Comparison of ENCODE assay signal across 31 mouse cellular contexts in the genomic region with DNA sequence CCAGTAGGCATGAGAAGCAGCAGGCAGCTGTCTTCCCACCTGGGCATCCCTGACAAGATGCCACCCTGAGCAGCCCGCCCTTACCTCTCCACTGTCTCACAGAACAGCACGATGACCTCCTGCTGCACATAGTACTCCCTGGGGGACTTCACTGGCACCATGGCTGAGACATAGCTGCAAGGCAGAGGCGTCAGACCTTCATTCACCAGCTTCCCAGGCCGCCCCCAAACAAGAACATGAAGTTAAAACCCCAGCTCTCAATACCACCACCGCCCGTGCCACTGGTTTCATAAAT. TPM values are rescaled to one million over a fixed set of nuclear protein-coding genes. Genes with fewer than 3 reads are reported as not detected.
DNase-seq lines count a peak whose midpoint lies in the region; ATAC-seq and TF ChIP-seq lines count a peak whose summit lies in the region.
"Had no signal": no experiment of that assay in that cellular context is flagged by ENCODE, and none has a peak within 500 bp of the region (broad histone marks: within the 10 kb centered on the region; RNA-seq: fewer than 3 reads in every experiment).

No protein-coding gene starts in this region.

- H3K27me3 ChIP-seq in heart, embryonic 15.5 days, result peaks cover 24% of the 10 kb centered on the region
- peaks cover 5% of the 10 kb centered on the region for H3K27me3 ChIP-seq in megakaryocyte, embryonic 14.5 days (replicated peaks)
- H3K27me3 ChIP-seq: embryonic facial prominence, embryonic 13.5 days; forebrain, embryonic 15.5 days; intestine, embryonic 15.5 days; limb, embryonic 15.5 days had no signal

- H3K4me3 ChIP-seq in heart, embryonic 15.5 days, result no peak overlapping the region
- H3K4me3 ChIP-seq in megakaryocyte, embryonic 14.5 days (replicated peaks), result peak overlapping the region; percentile 11
- H3K4me3 ChIP-seq in bone marrow macrophage, adult 2 months (ENCODE audit: insufficient read depth, low read length), result no peak overlapping the region
- no peak overlapping the region for H3K4me3 ChIP-seq in macrophage (ENCODE audit: inconsistent target)
- H3K4me3 ChIP-seq: embryonic facial prominence, embryonic 13.5 days; forebrain, embryonic 10.5 days; forebrain, embryonic 15.5 days; hindbrain, embryonic 10.5 days; intestine, embryonic 15.5 days; limb, embryonic 15.5 days had no signal

- peaks cover 13% of the 10 kb centered on the region for H3K4me1 ChIP-seq in heart, embryonic 15.5 days (replicated peaks)
- H3K4me1 ChIP-seq in megakaryocyte, embryonic 14.5 days, result peaks cover 74% of the 10 kb centered on the region
- peaks cover 65% of the 10 kb centered on the region for H3K4me1 ChIP-seq in bone marrow macrophage, adult 2 months (ENCODE audit: control insufficient read depth, insufficient read depth, low read length)
- H3K4me1 ChIP-seq: embryonic facial prominence, embryonic 13.5 days; forebrain, embryonic 10.5 days; hindbrain, embryonic 10.5 days; intestine, embryonic 15.5 days had no signal

- H3K9ac ChIP-seq in heart, embryonic 15.5 days, result no peak overlapping the region
- H3K9ac ChIP-seq: embryonic facial prominence, embryonic 13.5 days; forebrain, embryonic 15.5 days; intestine, embryonic 15.5 days; limb, embryonic 15.5 days; liver, embryonic 14.5 days had no signal

- no peak overlapping the region for H3K4me2 ChIP-seq in heart, embryonic 15.5 days
- H3K4me2 ChIP-seq: embryonic facial prominence, embryonic 13.5 days; forebrain, embryonic 15.5 days; intestine, embryonic 15.5 days; limb, embryonic 15.5 days; midbrain, embryonic 11.5 days had no signal

- no peak for DNase-seq in heart, postnatal 4 days
- DNase-seq in embryo, embryonic 10 days (ENCODE audit: low spot score), result no peak
- DNase-seq: adrenal gland, postnatal 14 days; cerebellum, postnatal 36 days; gastrocnemius, postnatal 25 days; heart, adult 18-20 months; kidney, adult 2 months; kidney, postnatal 4 days; lung, adult 2 months; lung, postnatal 10 days; right cerebral cortex, postnatal 25 days; spleen, adult 18-20 months had no signal

- 86% methylated on average over 6 of the region's 6 CpGs for WGBS in heart, embryonic 15.5 days
- 81% methylated on average over 6 of the region's 6 CpGs for WGBS in macrophage (ENCODE audit: missing documents)

- ATAC-seq in heart, embryonic 15.5 days (replicated peaks; ENCODE audit: insufficient number of reproducible peaks, insufficient read depth, low FRiP score, low read depth), result no peak
- no peak for ATAC-seq in megakaryocyte, adult 5-6 weeks (ENCODE audit: poor library complexity, severe bottlenecking)
- ATAC-seq: CD4-positive, CD25-positive, alpha-beta regulatory T cell, adult 4 months; forebrain, embryonic 15.5 days; hindbrain, postnatal 0 days; intestine, embryonic 15.5 days; midbrain, embryonic 16.5 days had no signal

- no peaks in the 10 kb centered on the region for H3K36me3 ChIP-seq in heart, embryonic 15.5 days
- H3K36me3 ChIP-seq in megakaryocyte, embryonic 14.5 days (replicated peaks; ENCODE audit: low read length), result no peaks in the 10 kb centered on the region
- no peaks in the 10 kb centered on the region for H3K36me3 ChIP-seq in macrophage (ENCODE audit: inconsistent target)
- H3K36me3 ChIP-seq: embryonic facial prominence, embryonic 13.5 days; forebrain, embryonic 10.5 days; forebrain, embryonic 15.5 days; hindbrain, embryonic 10.5 days; intestine, embryonic 15.5 days; limb, embryonic 15.5 days had no signal

- TF ChIP-seq CTCF in bone marrow macrophage, adult 2 months (IDR thresholded peaks at IDR 0.05; ENCODE audit: low read depth, low read length), result no peak

- TF ChIP-seq POLR2A in bone marrow macrophage, adult 2 months (IDR thresholded peaks at IDR 0.05; ENCODE audit: borderline replicate concordance, low read depth, low read length), result no peak

- H3K79me2 ChIP-seq in macrophage (ENCODE audit: inconsistent target), result no peaks in the 10 kb centered on the region; the same call in 1 of the 2 replicates

- 0 out of 2 replicates have a peak overlapping the region, but pooled peaks have one; percentile 12 for H3K27ac ChIP-seq in heart, embryonic 15.5 days
- peak overlapping the region; percentile 51 for H3K27ac ChIP-seq in bone marrow macrophage, adult 2 months (ENCODE audit: insufficient read depth, low read depth, low read length)
- peak overlapping the region; percentile 73 for H3K27ac ChIP-seq in macrophage
- H3K27ac ChIP-seq: embryonic facial prominence, embryonic 13.5 days; forebrain, embryonic 10.5 days; forebrain, embryonic 15.5 days; hindbrain, embryonic 10.5 days; hindbrain, postnatal 0 days; intestine, embryonic 15.5 days; kidney, postnatal 0 days; limb, embryonic 15.5 days; liver, embryonic 14.5 days had no signal

- H3K9me3 ChIP-seq in heart, embryonic 15.5 days (replicated peaks), result no peaks in the 10 kb centered on the region
- no peaks in the 10 kb centered on the region for H3K9me3 ChIP-seq in megakaryocyte, embryonic 14.5 days
- H3K9me3 ChIP-seq: embryonic facial prominence, embryonic 13.5 days; forebrain, embryonic 10.5 days; forebrain, embryonic 15.5 days; hindbrain, embryonic 10.5 days; intestine, embryonic 15.5 days; limb, embryonic 15.5 days had no signal

RNA-seq across cellular contexts. Expression of a gene that starts 45.6 kb away (rescaled TPM):
- 22.3 and 28.6 TPM in 2 replicates for polyA plus RNA-seq in heart, embryonic 15.5 days (2015; fragmentation: Nextera tagmentation; extraction: Ambion mirVana)
- total RNA-seq in heart, postnatal 4 days (2021), result 10 to 100 TPM; 60.7 to 66.5 TPM
- polyA plus RNA-seq in megakaryocyte, embryonic 14.5 days (2012; ENCODE audit: insufficient read depth, low replicate concordance), result 12.3 and 31.0 TPM in 2 replicates
- 16.2 and 17.6 TPM in 2 replicates for total RNA-seq in megakaryocyte, adult 5-6 weeks (2015)
- 19.8 and 21.6 TPM in 2 replicates for total RNA-seq in megakaryocyte, adult 5-6 weeks (2017)
- 112 and 116 TPM in 2 replicates for polyA plus RNA-seq in bone marrow macrophage, adult 2 months (2012; ENCODE audit: insufficient read depth, insufficient read length, missing spikeins)
- total RNA-seq in macrophage (2018; cell fraction: chromatin; rRNA removed), result 10 to 100 TPM in 15 of 26 experiments, 1 to 10 TPM in 11; 2.4 to 76.8 (median 12.6) TPM
- total RNA-seq in macrophage (2018; cell fraction: cytosol; rRNA removed), result 10 to 100 TPM in 25 of 26 experiments, 1 to 10 TPM in 1; 7.0 to 65.5 (median 17.4) TPM
- total RNA-seq in macrophage (2018; cell fraction: nucleus; rRNA removed), result 10 to 100 TPM in 16 of 26 experiments, 1 to 10 TPM in 10; 5.2 to 65.4 (median 12.5) TPM
- polyA plus RNA-seq in macrophage (2018), result 14.0 to 47.5 TPM (median 34.3 TPM) in 3 replicates

RNA-seq across cellular contexts. Expression of a gene that starts 55.1 kb away (rescaled TPM):
- 0.23 and 0.89 TPM in 2 replicates for polyA plus RNA-seq in heart, embryonic 15.5 days (2015; fragmentation: Nextera tagmentation; extraction: Ambion mirVana)
- 1 to 10 TPM; 1.5 to 2.5 TPM for total RNA-seq in heart, postnatal 4 days (2021)
- 0.37 and 4.0 TPM in 2 replicates for polyA plus RNA-seq in megakaryocyte, embryonic 14.5 days (2012; ENCODE audit: insufficient read depth, low replicate concordance)
- 2.3 and 3.8 TPM in 2 replicates for total RNA-seq in megakaryocyte, adult 5-6 weeks (2015)
- total RNA-seq in megakaryocyte, adult 5-6 weeks (2017), result 4.8 and 5.5 TPM in 2 replicates
- 41.2 and 50.9 TPM in 2 replicates for polyA plus RNA-seq in bone marrow macrophage, adult 2 months (2012; ENCODE audit: insufficient read depth, insufficient read length, missing spikeins)
- 10 to 100 TPM in 12 of 26 experiments, 1 to 10 TPM in 13, under 1 TPM in 1; 0.49 to 89.2 (median 7.3) TPM for total RNA-seq in macrophage (2018; cell fraction: chromatin; rRNA removed)
- total RNA-seq in macrophage (2018; cell fraction: cytosol; rRNA removed), result 1 to 10 TPM in 16 of 26 experiments, under 1 TPM in 10; 0.56 to 9.1 (median 1.9) TPM
- 10 to 100 TPM in 9 of 26 experiments, 1 to 10 TPM in 12, under 1 TPM in 5; 0.23 to 35.5 (median 2.8) TPM for total RNA-seq in macrophage (2018; cell fraction: nucleus; rRNA removed)
- polyA plus RNA-seq in macrophage (2018), result 3.7 to 7.8 TPM (median 6.6 TPM) in 3 replicates

RNA-seq across cellular contexts. Expression of a gene that starts 55.2 kb away (rescaled TPM):
- polyA plus RNA-seq in heart, embryonic 15.5 days (2015; fragmentation: Nextera tagmentation; extraction: Ambion mirVana), result 0.08 TPM in 1 of 2 replicates, not detected in the other
- total RNA-seq in heart, postnatal 4 days (2021), result not detected
- polyA plus RNA-seq in megakaryocyte, embryonic 14.5 days (2012; ENCODE audit: insufficient read depth, low replicate concordance), result 0.15 TPM in 1 of 2 replicates, not detected in the other
- total RNA-seq in megakaryocyte, adult 5-6 weeks (2015), result 0.56 and 0.57 TPM in 2 replicates
- total RNA-seq in megakaryocyte, adult 5-6 weeks (2017), result 1.2 and 1.9 TPM in 2 replicates
- not detected in 2 replicates for polyA plus RNA-seq in bone marrow macrophage, adult 2 months (2012; ENCODE audit: insufficient read depth, insufficient read length, missing spikeins)
- not detected for total RNA-seq in macrophage (2018; cell fraction: chromatin; rRNA removed)
- not detected for total RNA-seq in macrophage (2018; cell fraction: cytosol; rRNA removed)
- not detected for total RNA-seq in macrophage (2018; cell fraction: nucleus; rRNA removed)
- not detected in 3 replicates for polyA plus RNA-seq in macrophage (2018)
- total RNA-seq: adrenal gland, postnatal 14 days; gastrocnemius, adult 18-20 months; gastrocnemius, postnatal 25 days; heart, adult 18-20 months; hindbrain, postnatal 0 days had no signal
- polyA plus RNA-seq: CD4-positive, CD25-positive, alpha-beta regulatory T cell, adult 4 months; embryonic facial prominence, embryonic 13.5 days; forebrain, embryonic 10.5 days; forebrain, embryonic 15.5 days; hindbrain, embryonic 10.5 days; intestine, embryonic 15.5 days; kidney, postnatal 0 days; limb, embryonic 15.5 days; liver, embryonic 14.5 days; neural tube, embryonic 11.5 days had no signal

Comparison
In these comparisons a context has a peak if more than half of its experiments do, and no peak if none do; other contexts are left out.
1. H3K27ac ChIP-seq: peak in every context shown above with its lines; median percentile 73 in macrophage; 51 in bone marrow macrophage, adult 2 months; 12 in heart, embryonic 15.5 days.